10 mouse cellular contexts compared by ENCODE assay signal in genomic region chr10:77151551-77152002, GRCm38 (mm10). TPM values are rescaled to one million over a fixed set of nuclear protein-coding genes. Genes with fewer than 3 reads are reported as not detected.
A peak's percentile ranks its signal among the peaks of the same experiment; 100 is the strongest.
DNase-seq lines count a peak whose midpoint lies in the region; ATAC-seq and TF ChIP-seq lines count a peak whose summit lies in the region.
"Had no signal": no experiment of that assay in that cellular context is flagged by ENCODE, and none has a peak within 500 bp of the region (broad histone marks: within the 10 kb centered on the region; RNA-seq: fewer than 3 reads in every experiment).

No protein-coding gene starts in this region.

- WGBS in embryonic facial prominence, embryonic 15.5 days, result 44% methylated on average over 4 of the region's 4 CpGs
- 33% methylated on average over 4 of the region's 4 CpGs for WGBS in midbrain, postnatal 0 days

- H3K4me3 ChIP-seq in embryonic facial prominence, embryonic 15.5 days (replicated peaks), result no peak overlapping the region
- no peak overlapping the region for H3K4me3 ChIP-seq in midbrain, postnatal 0 days (ENCODE audit: low read depth, low read length)

- peak; percentile 40 for DNase-seq in adrenal gland, postnatal 14 days
- DNase-seq in adrenal gland, postnatal 4 days (ENCODE audit: low spot score in 2 of 2), result no peak
- DNase-seq in kidney, adult 8-10 months, result peak; percentile 59 to 71
- no peak for DNase-seq in midbrain, postnatal 0 days (ENCODE audit: low spot score)
- no peak for DNase-seq in layer of hippocampus, postnatal 36 days
- DNase-seq in right cerebral cortex, postnatal 4 days, result no peak
- no peak for DNase-seq in urinary bladder, postnatal 14 days (ENCODE audit: low spot score)
- DNase-seq: B cell, adult 2 months; heart, postnatal 36 days had no signal

- no peaks in the 10 kb centered on the region for H3K9me3 ChIP-seq in embryonic facial prominence, embryonic 15.5 days (replicated peaks)
- no peaks in the 10 kb centered on the region for H3K9me3 ChIP-seq in midbrain, postnatal 0 days (ENCODE audit: low read length)

- peaks cover 28% of the 10 kb centered on the region for H3K4me1 ChIP-seq in embryonic facial prominence, embryonic 15.5 days
- H3K4me1 ChIP-seq in midbrain, postnatal 0 days (ENCODE audit: insufficient read depth, low read length), result peaks cover 11% of the 10 kb centered on the region

- peak overlapping the region; percentile 24 for H3K4me2 ChIP-seq in embryonic facial prominence, embryonic 15.5 days (replicated peaks)
- peak overlapping the region; percentile 28 for H3K4me2 ChIP-seq in midbrain, postnatal 0 days (ENCODE audit: low read depth, low read length, poor library complexity, severe bottlenecking)

- no peak; the same call in 1 of the 2 replicates for TF ChIP-seq CTCF in midbrain, postnatal 0 days (IDR thresholded peaks at IDR 0.05)

- H3K9ac ChIP-seq in embryonic facial prominence, embryonic 15.5 days, result no peak overlapping the region
- 0 out of 2 replicates have a peak overlapping the region, but pooled peaks have one; percentile 39 for H3K9ac ChIP-seq in midbrain, postnatal 0 days (replicated peaks; ENCODE audit: low read length, poor library complexity, severe bottlenecking)

- no peak for ATAC-seq in embryonic facial prominence, embryonic 15.5 days (ENCODE audit: insufficient number of reproducible peaks, low FRiP score, low TSS enrichment, low read depth)
- ATAC-seq in midbrain, postnatal 0 days (ENCODE audit: low FRiP score), result no peak

- no peaks in the 10 kb centered on the region for H3K36me3 ChIP-seq in embryonic facial prominence, embryonic 15.5 days
- H3K36me3 ChIP-seq in midbrain, postnatal 0 days (ENCODE audit: insufficient read depth, low read length), result no peaks in the 10 kb centered on the region

- no peaks in the 10 kb centered on the region for H3K27me3 ChIP-seq in embryonic facial prominence, embryonic 15.5 days
- no peaks in the 10 kb centered on the region for H3K27me3 ChIP-seq in midbrain, postnatal 0 days (ENCODE audit: insufficient read depth, low read length)

- peak overlapping the region; percentile 55; the same call in 1 of the 2 replicates for H3K27ac ChIP-seq in embryonic facial prominence, embryonic 15.5 days (replicated peaks)
- H3K27ac ChIP-seq in midbrain, postnatal 0 days (ENCODE audit: low read depth, low read length), result peak overlapping the region; percentile 32; the same call in 1 of the 2 replicates

RNA-seq across cellular contexts. Expression of gene Col18a1, which starts 14.8 kb away (rescaled TPM):
- 42.3 and 103 TPM in 2 replicates for total RNA-seq in adrenal gland, postnatal 14 days (2021)
- total RNA-seq in adrenal gland, postnatal 4 days (2021), result 10 to 100 TPM; 96.8 to 99.4 TPM
- 85.6 and 86.5 TPM in 2 replicates for polyA plus RNA-seq in embryonic facial prominence, embryonic 15.5 days (2015; fragmentation: Nextera tagmentation; extraction: Ambion mirVana)
- total RNA-seq in midbrain, postnatal 0 days (2014; rRNA removed), result 27.7 and 30.3 TPM in 2 replicates
- polyA plus RNA-seq in midbrain, postnatal 0 days (2015; fragmentation: Nextera tagmentation; extraction: Ambion mirVana), result 14.6 and 15.4 TPM in 2 replicates
- 1 to 10 TPM; 3.1 to 4.4 TPM for total RNA-seq in layer of hippocampus, postnatal 36 days (2021)

Comparison
In these comparisons a context has a peak if more than half of its experiments do, and no peak if none do; other contexts are left out.
1. DNase-seq: peak in adrenal gland, postnatal 14 days (single experiment) and kidney, adult 8-10 months (2 of 2); none in adrenal gland, postnatal 4 days (0 of 2), midbrain, postnatal 0 days (single experiment), layer of hippocampus, postnatal 36 days (0 of 2), right cerebral cortex, postnatal 4 days (single experiment) and urinary bladder, postnatal 14 days (single experiment).